Mouse (Mus musculus) bone marrow macrophage, adult 2 months (primary cell): ENCODE measurements around the gene Slc27a2. TPM values are rescaled to one million over a fixed set of nuclear protein-coding genes. Genes with fewer than 3 reads are reported as not detected.
A peak's percentile ranks its signal among the peaks of the same experiment; 100 is the strongest.
"Not testable (repeated sequence)": the region's sequence is repeated elsewhere in the genome, so short reads cannot be mapped to it uniquely, and the experiment has no call there.

Experiments used
- H3K27ac ChIP-seq: 2 replicates; pipeline ENCODE4 v1.5.1; 2012; ENCODE audit warnings: low read depth, low read length; ENCODE audit not compliant: insufficient read depth
- H3K4me1 ChIP-seq: 2 replicates; pipeline ENCODE4 v1.6.1; 2012; ENCODE audit warnings: low read length; ENCODE audit not compliant: control insufficient read depth, insufficient read depth
- H3K4me3 ChIP-seq: 2 replicates; pipeline ENCODE4 v1.5.1; 2012; ENCODE audit warnings: mild to moderate bottlenecking, low read length, moderate library complexity; ENCODE audit not compliant: insufficient read depth
- CTCF ChIP-seq: IDR thresholded peaks from 2 replicates; pipeline ENCODE4 v1.5.1; 2012; ENCODE audit warnings: low read depth, mild to moderate bottlenecking, low read length, moderate library complexity
- POLR2A ChIP-seq: IDR thresholded peaks from 2 replicates; pipeline ENCODE4 v1.6.1; 2012; ENCODE audit warnings: mild to moderate bottlenecking, low read depth, low read length, borderline replicate concordance
- polyA plus RNA-seq: library from polyadenylated mRNA; stranded (reverse); fragments of >200 nt; gene quantifications from 2 replicates; pipeline ENCODE4 v1.2.4, GENCODE M21; 2012; ENCODE audit not compliant: missing spikeins, insufficient read depth, insufficient read length

Slc27a2 gene
- not detected in 2 replicates for polyA plus RNA-seq

GRCm38 (mm10) chr2:126552357-126553290 is at the start of gene Slc27a2:
Gene Slc27a2, plus strand, starts transcription at chr2:126552407.
- TF ChIP-seq CTCF (no peak), POLR2A (no peak)
- Histone ChIP-seq H3K4me3 (peak within 1 kb of the TSS; percentile 44), H3K27ac (no peak within 1 kb of the TSS), H3K4me1 (peaks cover 14% of the 10 kb centered on the region)

- H3K4me1 ChIP-seq = peaks cover 19% of the 10 kb centered on the region
- no peak overlapping the region for H3K4me3 ChIP-seq
- TF ChIP-seq CTCF (no peak), POLR2A (no peak)
- no peak overlapping the region for H3K27ac ChIP-seq
These were observed 47.1 kb upstream of the Slc27a2 start for GRCm38 (mm10) chr2:126505156-126505555.

GRCm38 (mm10) chr2:126507477-126507876 is 44.7 kb upstream of the Slc27a2 start:
- Histone ChIP-seq H3K27ac (no peak overlapping the region), H3K4me1 (peaks cover 2% of the 10 kb centered on the region; the same call in 1 of the 2 replicates), H3K4me3 (no peak overlapping the region)
- TF ChIP-seq CTCF = no peak
- no peak for TF ChIP-seq POLR2A

GRCm38 (mm10) chr2:126508228-126508627 is 44.0 kb upstream of the Slc27a2 start:
- peaks cover 2% of the 10 kb centered on the region; the same call in 1 of the 2 replicates for H3K4me1 ChIP-seq

GRCm38 (mm10) chr2:126515069-126515826 is 37.0 kb upstream of the Slc27a2 start:
- peaks cover 13% of the 10 kb centered on the region for H3K4me1 ChIP-seq

More at GRCm38 (mm10) chr2:126508228-126508627, 44.0 kb upstream of the Slc27a2 start:
- H3K27ac ChIP-seq = no peak overlapping the region
- TF ChIP-seq POLR2A (no peak), CTCF (no peak)
- no peak overlapping the region for H3K4me3 ChIP-seq

DNA sequence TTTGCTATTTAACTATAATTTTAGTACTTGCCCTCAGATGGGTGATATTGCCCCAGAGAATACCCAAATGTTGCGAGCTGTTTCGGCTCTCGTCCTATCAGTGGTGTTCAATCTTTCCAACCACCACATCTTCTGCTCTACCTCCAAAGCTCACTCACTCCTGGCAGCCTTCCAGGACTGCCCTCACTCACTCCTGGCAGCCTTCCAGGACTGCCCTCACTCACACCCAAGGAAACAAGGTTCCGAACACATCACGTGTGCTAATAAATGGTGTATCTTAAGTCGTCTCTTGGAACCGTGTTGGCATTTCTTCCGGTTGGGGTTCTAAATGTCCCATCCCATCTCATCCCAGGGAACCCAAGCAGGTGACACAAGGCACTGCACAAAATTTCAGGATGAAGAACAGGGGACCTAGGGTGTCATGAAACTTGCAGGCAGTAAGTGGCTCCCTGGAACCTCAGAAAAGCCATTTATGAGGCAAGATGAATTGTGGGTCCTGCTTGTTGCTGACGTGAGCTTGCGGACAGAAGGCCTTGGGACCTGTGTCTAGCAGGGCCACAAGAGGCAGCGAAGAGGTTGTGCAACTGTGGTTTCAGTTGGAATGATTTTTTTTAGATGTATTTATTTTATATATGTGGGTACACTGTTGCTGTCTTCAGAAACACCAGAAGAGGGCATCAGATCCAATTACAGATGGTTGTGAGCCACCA is 32.2 kb upstream of the Slc27a2 start:
- Histone ChIP-seq H3K4me3 (no peak overlapping the region), H3K27ac (no peak overlapping the region), H3K4me1 (peaks cover 14% of the 10 kb centered on the region)
- TF ChIP-seq CTCF (no peak), POLR2A (no peak)

More at GRCm38 (mm10) chr2:126515069-126515826, 37.0 kb upstream of the Slc27a2 start:
- no peak for TF ChIP-seq CTCF
- TF ChIP-seq POLR2A = no peak
- Histone ChIP-seq H3K27ac (no peak overlapping the region), H3K4me3 (no peak overlapping the region)

- H3K4me3 ChIP-seq = no peak overlapping the region
- peaks cover 8% of the 10 kb centered on the region for H3K4me1 ChIP-seq
- no peak overlapping the region for H3K27ac ChIP-seq
- no peak for TF ChIP-seq CTCF
- no peak for TF ChIP-seq POLR2A
These were observed 31.4 kb upstream of the Slc27a2 start for GRCm38 (mm10) chr2:126520828-126521227.

DNA sequence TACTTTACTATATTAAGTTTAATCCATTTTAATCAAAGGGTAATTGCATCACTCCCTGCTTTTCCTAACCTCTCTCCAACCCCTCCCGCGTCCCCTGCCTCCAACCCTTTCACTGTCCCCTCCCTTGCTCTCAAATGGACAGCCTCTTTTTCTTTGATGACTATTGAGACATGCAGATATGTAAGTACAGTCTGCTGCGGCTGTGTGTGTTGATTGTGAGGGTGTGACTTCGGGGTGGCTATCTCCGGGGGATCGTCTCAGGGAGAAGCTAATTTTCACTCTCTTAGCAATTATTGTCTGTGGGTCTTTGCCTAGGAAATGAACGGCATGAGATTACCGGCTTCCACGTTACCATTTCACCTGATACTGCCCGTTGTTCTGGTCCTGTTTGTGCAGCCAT is 30.7 kb upstream of the Slc27a2 start:
- H3K4me1 ChIP-seq = peaks cover 8% of the 10 kb centered on the region
- no peak for TF ChIP-seq CTCF
- TF ChIP-seq POLR2A = no peak
- no peak overlapping the region for H3K4me3 ChIP-seq
- no peak overlapping the region for H3K27ac ChIP-seq

- Histone ChIP-seq H3K27ac (no peak overlapping the region), H3K4me1 (peaks cover 8% of the 10 kb centered on the region), H3K4me3 (no peak overlapping the region)
- TF ChIP-seq CTCF (no peak), POLR2A (no peak)
These were observed 30.2 kb upstream of the Slc27a2 start for GRCm38 (mm10) chr2:126522056-126522455.

DNA sequence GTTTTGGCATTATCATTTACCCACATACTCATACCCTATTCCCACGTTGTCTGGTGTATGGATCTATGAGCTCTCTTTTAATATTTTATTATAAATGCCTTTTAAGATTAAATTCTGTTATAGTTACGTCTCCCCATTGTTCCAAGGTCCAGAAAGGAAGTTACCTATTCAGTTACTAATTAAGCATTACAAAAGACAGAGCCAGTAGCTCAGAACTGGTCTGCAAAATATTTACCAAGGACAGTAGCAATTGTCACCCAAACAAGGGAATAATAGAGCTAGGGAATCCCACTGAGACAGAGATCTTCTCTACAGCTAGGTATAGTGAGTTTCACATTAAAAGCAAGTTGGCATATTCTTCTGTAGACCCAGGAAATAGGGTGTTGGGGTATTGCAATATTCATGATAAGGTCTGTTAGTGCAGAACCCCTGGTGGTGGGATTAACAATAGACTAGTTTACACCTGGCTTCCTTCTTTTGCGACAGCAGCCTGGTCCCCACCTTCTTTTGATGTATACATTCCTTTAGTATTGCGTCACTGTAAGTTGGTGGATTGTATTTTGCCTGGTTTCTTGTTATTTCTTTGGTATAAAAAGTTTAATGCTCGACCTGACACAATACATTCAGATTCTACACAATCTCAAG is 29.0 kb upstream of the Slc27a2 start:
- not testable (repeated sequence) for H3K4me3 ChIP-seq, H3K27ac ChIP-seq, H3K4me1 ChIP-seq
